Mouse (Mus musculus) brain, embryonic 14.5 days (tissue): ENCODE results near the gene Tfip11.

Experiments
- CTCF ChIP-seq: fragments of 200-500 bp; IDR thresholded peaks from 2 replicates; pipeline ENCODE4 v1.5.1; 2012; ENCODE audit warnings: inconsistent platforms, mild to moderate bottlenecking, moderate library complexity, borderline replicate concordance; ENCODE audit not compliant: insufficient read depth, insufficient read length; ENCODE audit errors: extremely low read depth
- POLR2A ChIP-seq: fragments of 200-500 bp; IDR thresholded peaks from 2 replicates; pipeline ENCODE4 v1.6.1; 2012; ENCODE audit warnings: mild to moderate bottlenecking, inconsistent platforms, borderline replicate concordance; ENCODE audit not compliant: poor library complexity, insufficient read depth, insufficient read length, severe bottlenecking; ENCODE audit errors: extremely low read depth

GRCm38 (mm10) chr5:112300112-112300511, 26.0 kb upstream of the Tfip11 start:
- TF ChIP-seq POLR2A (no peak), CTCF (no peak)
